Mouse (Mus musculus): ENCODE results near the gene Arhgef2. TPM values are rescaled to one million over a fixed set of nuclear protein-coding genes. Genes with fewer than 3 reads are reported as not detected.

The Arhgef2 gene
- 219 to 260 TPM (median 245 TPM) in 4 replicates for total RNA-seq (2023)

GRCm38 (mm10) chr3:88605666-88606065 lies at the start of gene Arhgef2:
Gene Arhgef2 (plus strand): TSS chr3:88605966.

GRCm38 (mm10) chr3:88575540-88575939 lies 30.2 kb upstream of the Arhgef2 start, which contains the start of gene Ssr2:
Gene Ssr2 (plus strand): TSS chr3:88575876.

GRCm38 (mm10) chr3:88652846-88653515 lies 47.2 kb downstream of the Arhgef2 start, which contains the start of gene Rxfp4:
Gene Rxfp4 (minus strand): TSS chr3:88653142.

GRCm38 (mm10) chr3:88684980-88685941 lies 79.5 kb downstream of the Arhgef2 start, which contains the start of gene Khdc4:
Gene Khdc4 (plus strand): TSS chr3:88685803.

Other genes starting within 250 kb of the Arhgef2 start
- 0.73 to 1.7 TPM (median 1.3 TPM) in 4 replicates for gene Paqr6, start 241.4 kb upstream of the Arhgef2 start, total RNA-seq (2023)
- gene Bglap3, start 233.2 kb upstream of the Arhgef2 start, total RNA-seq (2023): 1.2 TPM in 1 of 4 replicates, not detected in the others
- gene Bglap2, start 227.3 kb upstream of the Arhgef2 start, total RNA-seq (2023): not detected in 4 replicates
- gene Bglap, start 221.5 kb upstream of the Arhgef2 start, total RNA-seq (2023): not detected in 4 replicates
- 65.0 to 68.1 TPM (median 67.2 TPM) in 4 replicates for gene Pmf1, start 195.6 kb upstream of the Arhgef2 start, total RNA-seq (2023)
- gene Slc25a44, start 180.8 kb upstream of the Arhgef2 start, total RNA-seq (2023): 19.0 to 22.3 TPM (median 20.2 TPM) in 4 replicates
- gene Sema4a, start 144.8 kb upstream of the Arhgef2 start, total RNA-seq (2023): 0.63 to 2.0 TPM (median 1.4 TPM) in 4 replicates
- gene Lmna, start 96.0 kb upstream of the Arhgef2 start, total RNA-seq (2023): 24.0 to 27.8 TPM (median 25.7 TPM) in 4 replicates
- gene Mex3a, start 73.6 kb upstream of the Arhgef2 start, total RNA-seq (2023): 1.2 to 1.5 TPM (median 1.4 TPM) in 4 replicates
- 0.82 to 2.1 TPM (median 1.1 TPM) in 3 of 4 replicates, not detected in the other for gene Rab25, start 57.7 kb upstream of the Arhgef2 start, total RNA-seq (2023)
- gene Lamtor2, start 52.9 kb upstream of the Arhgef2 start, total RNA-seq (2023): 80.5 to 103 TPM (median 86.2 TPM) in 4 replicates
- gene Ubqln4, start 52.2 kb upstream of the Arhgef2 start, total RNA-seq (2023): 43.5 to 47.4 TPM (median 45.2 TPM) in 4 replicates
- 59.8 to 67.5 TPM (median 65.0 TPM) in 4 replicates for gene Ssr2, start 30.1 kb upstream of the Arhgef2 start, total RNA-seq (2023)
- gene Rxfp4, start 47.2 kb downstream of the Arhgef2 start, total RNA-seq (2023): not detected in 4 replicates
- 110 to 122 TPM (median 116 TPM) in 4 replicates for gene Khdc4, start 79.8 kb downstream of the Arhgef2 start, total RNA-seq (2023)
- 28.0 to 31.3 TPM (median 29.3 TPM) in 4 replicates for gene Rit1, start 110.9 kb downstream of the Arhgef2 start, total RNA-seq (2023)
- 2.9 to 4.0 TPM (median 3.5 TPM) in 4 replicates for gene Syt11, start 169.2 kb downstream of the Arhgef2 start, total RNA-seq (2023)
- 70.1 to 80.2 TPM (median 74.2 TPM) in 4 replicates for gene Gon4l, start 229.3 kb downstream of the Arhgef2 start, total RNA-seq (2023)

Measured in B cell, adult 62 days (primary cell).